Mouse (Mus musculus) heart, postnatal 0 days (tissue): ENCODE measurements around the gene Fgd3. TPM values are rescaled to one million over a fixed set of nuclear protein-coding genes. Genes with fewer than 3 reads are reported as not detected.

Experiments used
- ATAC-seq: fragments of 200-750 bp; cut with Nextera tagmentation; 2 replicates; pipeline ENCODE4 v1.8.0; 2017; ENCODE audit warnings: low read depth, moderate number of reproducible peaks, moderate library complexity; ENCODE audit not compliant: insufficient read depth
- DNase-seq: peaks from one replicate; pipeline ENCODE4 v3.0.0-alpha.2; 2016; ENCODE audit warnings: low spot score
- H3K27ac ChIP-seq: fragments of 300-500 bp; sonication (generic); 2 replicates; pipeline ENCODE4 v1.5.1; 2014; ENCODE audit warnings: low read depth, mild to moderate bottlenecking
- H3K27me3 ChIP-seq: fragments of 300-500 bp; sonication (generic); 2 replicates; pipeline ENCODE4 v1.6.1; 2014; ENCODE audit warnings: low read length, mixed read lengths; ENCODE audit not compliant: control insufficient read depth, insufficient read depth
- H3K36me3 ChIP-seq: fragments of 300-500 bp; sonication (generic); replicated peaks from 2 replicates; pipeline ENCODE4 v1.6.1; 2014; ENCODE audit warnings: low read length, mixed read lengths; ENCODE audit not compliant: control insufficient read depth, insufficient read depth
- H3K4me1 ChIP-seq: fragments of 300-500 bp; sonication (generic); 2 replicates; pipeline ENCODE4 v1.6.1; 2014; ENCODE audit warnings: antibody characterized with exemption; ENCODE audit not compliant: control insufficient read depth, insufficient read depth
- H3K4me2 ChIP-seq: fragments of 300-500 bp; sonication (generic); 2 replicates; pipeline ENCODE4 v1.6.1; 2014; ENCODE audit warnings: low read depth, mild to moderate bottlenecking, low read length, moderate library complexity
- H3K4me3 ChIP-seq: fragments of 300-500 bp; sonication (generic); 2 replicates; pipeline ENCODE4 v1.5.1; 2014; ENCODE audit warnings: low read depth, low read length
- H3K9ac ChIP-seq: fragments of 300-500 bp; sonication (generic); replicated peaks from 2 replicates; pipeline ENCODE4 v1.6.1; 2014; ENCODE audit warnings: low read depth, low read length, mixed read lengths
- H3K9me3 ChIP-seq: fragments of 300-500 bp; sonication (generic); replicated peaks from 2 replicates; pipeline ENCODE4 v1.6.1; 2016; ENCODE audit warnings: low read length; ENCODE audit not compliant: control insufficient read depth
- CTCF ChIP-seq: IDR thresholded peaks from 2 replicates; pipeline ENCODE4 v1.5.1; 2016; ENCODE audit warnings: antibody characterized with exemption, control low read depth, low read depth
- EP300 ChIP-seq: IDR thresholded peaks from 2 replicates; pipeline ENCODE4 v1.6.1; 2016; ENCODE audit warnings: antibody characterized with exemption, low read depth
- WGBS: fragments of 180-500 bp; shearing (Covaris S2); extraction: QIAGEN DNeasy Blood & Tissue Kit; methylation state at CpG from one replicate; pipeline ENCODE4 v1.1.7; 2014; 5-methylcytosine and 5-hydroxymethylcytosine counted together
- polyA plus RNA-seq: library from polyadenylated mRNA; unstranded; fragments of >200 nt; fragmentation: Nextera tagmentation; extraction: Ambion mirVana; gene quantifications from 2 replicates; pipeline ENCODE4 v1.2.1, GENCODE M21; 2015
- total RNA-seq: library from RNA; depleted of rRNA; stranded (reverse); fragments of >200 nt; gene quantifications from 2 replicates; pipeline ENCODE4 v1.2.3, GENCODE M21; 2014; ENCODE audit warnings: low replicate concordance

The Fgd3 gene
- total and polyA plus RNA-seq, 2 experiments from 2014 or later, result 0.05 to 1.6 TPM

- Histone ChIP-seq H3K27ac (no peak overlapping the region), H3K9ac (no peak overlapping the region)
- no peak for DNase-seq
Observed at GRCm38 (mm10) chr13:49271831-49272765, 48.0 kb downstream of the Fgd3 start.

GRCm38 (mm10) chr13:49270500-49270899 lies 49.6 kb downstream of the Fgd3 start:
- Histone ChIP-seq H3K36me3 (no peaks in the 10 kb centered on the region), H3K27me3 (no peaks in the 10 kb centered on the region), H3K9ac (no peak overlapping the region), H3K4me1 (no peaks in the 10 kb centered on the region), H3K27ac (no peak overlapping the region), H3K4me2 (no peak overlapping the region), H3K4me3 (no peak overlapping the region), H3K9me3 (no peaks in the 10 kb centered on the region)
- 74% methylated on average over 8 of the region's 8 CpGs for WGBS
- no peak for ATAC-seq
- DNase-seq, result no peak
- TF ChIP-seq EP300 (no peak), CTCF (no peak)

More at GRCm38 (mm10) chr13:49271831-49272765, 48.0 kb downstream of the Fgd3 start:
- no peaks in the 10 kb centered on the region for H3K36me3 ChIP-seq
- no peak overlapping the region for H3K4me2 ChIP-seq
- H3K4me1 ChIP-seq, result no peaks in the 10 kb centered on the region
- ATAC-seq, result no peak
- no peaks in the 10 kb centered on the region for H3K9me3 ChIP-seq
- WGBS, result 44% methylated on average over 5 of the region's 5 CpGs
- H3K27me3 ChIP-seq, result no peaks in the 10 kb centered on the region
- TF ChIP-seq CTCF (peak; percentile 7; the same call in 1 of the 2 replicates), EP300 (no peak)
- H3K4me3 ChIP-seq, result no peak overlapping the region

GRCm38 (mm10) chr13:49267645-49268044 lies 52.5 kb downstream of the Fgd3 start:
- Histone ChIP-seq H3K27me3 (no peaks in the 10 kb centered on the region), H3K4me1 (no peaks in the 10 kb centered on the region), H3K4me3 (no peak overlapping the region), H3K36me3 (no peaks in the 10 kb centered on the region), H3K4me2 (no peak overlapping the region), H3K9ac (no peak overlapping the region), H3K9me3 (no peaks in the 10 kb centered on the region), H3K27ac (no peak overlapping the region)
- TF ChIP-seq CTCF, result no peak
- no peak for ATAC-seq
- DNase-seq, result no peak
- 40% methylated on average over 2 of the region's 2 CpGs for WGBS

GRCm38 (mm10) chr13:49260036-49260722 lies 59.9 kb downstream of the Fgd3 start:
- TF ChIP-seq CTCF (no peak), EP300 (no peak)
- ATAC-seq (no peak), DNase-seq (no peak)
- Histone ChIP-seq H3K9me3 (no peaks in the 10 kb centered on the region), H3K27ac (no peak overlapping the region), H3K4me1 (no peaks in the 10 kb centered on the region), H3K36me3 (no peaks in the 10 kb centered on the region), H3K27me3 (no peaks in the 10 kb centered on the region), H3K9ac (no peak overlapping the region), H3K4me3 (no peak overlapping the region), H3K4me2 (no peak overlapping the region)
- 67% methylated on average over 15 of the region's 15 CpGs for WGBS

- no peak overlapping the region for H3K4me3 ChIP-seq
- no peak for TF ChIP-seq EP300
- WGBS, result 70% methylated on average over 3 of the region's 3 CpGs
- ATAC-seq (no peak), DNase-seq (no peak)
- no peak overlapping the region for H3K27ac ChIP-seq
- no peaks in the 10 kb centered on the region for H3K9me3 ChIP-seq
- H3K27me3 ChIP-seq, result no peaks in the 10 kb centered on the region
- H3K9ac ChIP-seq, result no peak overlapping the region
- H3K4me2 ChIP-seq, result no peak overlapping the region
- H3K36me3 ChIP-seq, result no peaks in the 10 kb centered on the region
- H3K4me1 ChIP-seq, result no peaks in the 10 kb centered on the region
Observed at GRCm38 (mm10) chr13:49257819-49258313, 62.2 kb downstream of the Fgd3 start.
